Mouse (Mus musculus) small intestine, adult 2 months (tissue): ENCODE measurements around the gene Limch1. TPM values are rescaled to one million over a fixed set of nuclear protein-coding genes. Genes with fewer than 3 reads are reported as not detected.

ENCODE experiments used
- H3K27ac ChIP-seq: fragments of 200-500 bp; 2 replicates; pipeline ENCODE4 v1.5.1; 2012; ENCODE audit warnings: low read depth, low read length, control low read depth, inconsistent platforms; ENCODE audit not compliant: insufficient read depth
- H3K27me3 ChIP-seq: fragments of 200-500 bp; 2 replicates; pipeline ENCODE4 v1.6.1; 2012; ENCODE audit warnings: mild to moderate bottlenecking, moderate library complexity, low read length, inconsistent platforms; ENCODE audit not compliant: control insufficient read depth, insufficient read depth
- H3K36me3 ChIP-seq: fragments of 200-500 bp; 2 replicates; pipeline ENCODE4 v1.6.1; 2012; ENCODE audit warnings: mild to moderate bottlenecking, low read length, control low read depth, inconsistent platforms; ENCODE audit not compliant: control insufficient read depth, insufficient read depth
- H3K4me1 ChIP-seq: fragments of 200-500 bp; 2 replicates; pipeline ENCODE4 v1.6.1; 2012; ENCODE audit warnings: low read length, inconsistent platforms, mixed read lengths; ENCODE audit not compliant: control insufficient read depth, insufficient read depth, insufficient read length
- H3K4me3 ChIP-seq: fragments of 200-500 bp; 2 replicates; pipeline ENCODE4 v1.5.1; 2012; ENCODE audit warnings: low read depth, mild to moderate bottlenecking, control low read depth, inconsistent platforms, low read length, moderate library complexity
- CTCF ChIP-seq: fragments of 200-500 bp; IDR thresholded peaks from 2 replicates; pipeline ENCODE4 v1.5.1; 2012; ENCODE audit warnings: low read depth, mild to moderate bottlenecking, control low read depth, inconsistent platforms, low read length, moderate library complexity, mixed read lengths; ENCODE audit not compliant: insufficient replicate concordance, insufficient read length; ENCODE audit errors: extremely low read depth
- POLR2A ChIP-seq: fragments of 200-500 bp; IDR thresholded peaks from 2 replicates; pipeline ENCODE4 v1.6.1; 2012; ENCODE audit warnings: low read depth, mild to moderate bottlenecking, control low read depth, inconsistent platforms, low read length, moderate library complexity
- WGBS: fragments of 180-500 bp; shearing (Covaris S2); methylation state at CpG from one replicate; pipeline ENCODE4 v1.1.7; 2018; 5-methylcytosine and 5-hydroxymethylcytosine counted together
- polyA plus RNA-seq: library from polyadenylated mRNA; depleted of rRNA; stranded (reverse); fragments of >200 nt; gene quantifications from 2 replicates; pipeline ENCODE4 v1.2.3, GENCODE M21; 2012

The Limch1 gene
- polyA plus RNA-seq, 1 experiment: 1.0 TPM

GRCm38 (mm10) chr5:66786621-66787061 is 41.0 kb downstream of the Limch1 start:
- no peak overlapping the region for H3K27ac ChIP-seq
- no peak for TF ChIP-seq POLR2A
- no peaks in the 10 kb centered on the region for H3K4me1 ChIP-seq
- no peaks in the 10 kb centered on the region for H3K27me3 ChIP-seq
- H3K36me3 ChIP-seq: no peaks in the 10 kb centered on the region
- WGBS: 58% methylated on average over 8 of the region's 8 CpGs
- no peak overlapping the region for H3K4me3 ChIP-seq

- H3K4me3 ChIP-seq: no peak overlapping the region
- no peaks in the 10 kb centered on the region for H3K36me3 ChIP-seq
- 80% methylated on average over 3 of the region's 3 CpGs for WGBS
- H3K4me1 ChIP-seq: no peaks in the 10 kb centered on the region
- TF ChIP-seq POLR2A: no peak
- no peak for TF ChIP-seq CTCF
- no peak overlapping the region for H3K27ac ChIP-seq
- H3K27me3 ChIP-seq: no peaks in the 10 kb centered on the region
Observed at GRCm38 (mm10) chr5:66789041-66789440, 43.4 kb downstream of the Limch1 start.

DNA sequence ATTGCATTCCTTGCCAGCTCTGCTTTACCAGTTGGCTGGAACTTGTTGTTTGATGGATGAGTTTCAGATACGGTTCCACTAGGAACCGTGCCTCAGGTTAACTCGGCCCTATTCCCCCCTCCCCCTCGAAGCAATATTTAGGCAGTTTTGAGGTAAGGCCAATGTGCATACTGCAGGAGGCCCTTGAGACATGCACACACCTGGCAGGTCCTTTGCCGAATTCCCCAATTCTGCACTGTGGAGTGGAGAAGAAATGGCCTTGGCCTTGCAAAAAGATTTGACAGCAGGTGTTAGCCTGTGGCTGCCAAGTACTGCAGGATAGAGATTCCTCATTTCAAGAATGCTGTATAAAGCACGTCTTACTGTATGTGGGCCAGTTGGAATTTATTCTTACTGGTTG is 45.5 kb downstream of the Limch1 start:
- Histone ChIP-seq H3K36me3 (no peaks in the 10 kb centered on the region), H3K4me3 (no peak overlapping the region), H3K27ac (no peak overlapping the region), H3K4me1 (no peaks in the 10 kb centered on the region), H3K27me3 (no peaks in the 10 kb centered on the region)
- WGBS: 54% methylated on average over 6 of the region's 6 CpGs
- no peak for TF ChIP-seq POLR2A
- no peak for TF ChIP-seq CTCF

GRCm38 (mm10) chr5:66793251-66793650 is 47.6 kb downstream of the Limch1 start:
- no peak for TF ChIP-seq POLR2A
- Histone ChIP-seq H3K27ac (no peak overlapping the region), H3K4me1 (no peaks in the 10 kb centered on the region), H3K27me3 (no peaks in the 10 kb centered on the region), H3K36me3 (no peaks in the 10 kb centered on the region), H3K4me3 (no peak overlapping the region)
- 84% methylated on average over 3 of the region's 3 CpGs for WGBS

- TF ChIP-seq CTCF (no peak), POLR2A (no peak)
- H3K4me1 ChIP-seq: no peaks in the 10 kb centered on the region
- no peaks in the 10 kb centered on the region for H3K27me3 ChIP-seq
- no peak overlapping the region for H3K4me3 ChIP-seq
- 75% methylated on average over 6 of the region's 6 CpGs for WGBS
- H3K27ac ChIP-seq: no peak overlapping the region
- no peaks in the 10 kb centered on the region for H3K36me3 ChIP-seq
Observed at GRCm38 (mm10) chr5:66797326-66797725, 51.7 kb downstream of the Limch1 start.

- TF ChIP-seq CTCF: no peak
- no peak for TF ChIP-seq POLR2A
- WGBS: 47% methylated on average over 3 of the region's 3 CpGs
- Histone ChIP-seq H3K27me3 (no peaks in the 10 kb centered on the region), H3K27ac (no peak overlapping the region), H3K36me3 (no peaks in the 10 kb centered on the region), H3K4me3 (no peak overlapping the region), H3K4me1 (no peaks in the 10 kb centered on the region)
Observed at GRCm38 (mm10) chr5:66798135-66798534, 52.5 kb downstream of the Limch1 start.

DNA sequence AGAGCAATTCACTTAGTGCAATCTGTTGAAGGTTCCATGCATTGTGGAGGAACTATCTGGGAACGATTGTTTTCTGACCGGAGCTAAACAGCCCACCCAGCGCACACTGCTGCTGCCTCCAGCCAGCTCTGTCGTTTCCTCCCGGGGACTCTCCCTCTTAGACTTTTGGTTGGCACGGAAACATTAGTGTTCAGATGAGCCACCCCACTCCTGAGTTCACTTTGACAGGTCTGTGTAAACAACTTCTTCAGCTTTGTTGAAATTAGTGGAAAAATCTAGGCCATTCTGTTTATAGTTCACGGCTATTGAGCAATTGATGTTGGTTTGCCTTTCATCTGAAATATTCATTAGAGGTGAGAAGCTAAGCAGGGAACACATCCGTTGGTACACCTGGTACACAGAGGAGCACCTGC is 53.0 kb downstream of the Limch1 start:
- no peak overlapping the region for H3K27ac ChIP-seq
- H3K4me3 ChIP-seq: no peak overlapping the region
- TF ChIP-seq POLR2A: no peak
- no peaks in the 10 kb centered on the region for H3K4me1 ChIP-seq
- WGBS: 16% methylated on average over 8 of the region's 8 CpGs
- H3K27me3 ChIP-seq: no peaks in the 10 kb centered on the region
- H3K36me3 ChIP-seq: no peaks in the 10 kb centered on the region

GRCm38 (mm10) chr5:66800243-66800642 is 54.6 kb downstream of the Limch1 start:
- H3K27me3 ChIP-seq: no peaks in the 10 kb centered on the region
- WGBS: 14% methylated on average over 9 of the region's 9 CpGs
- no peak overlapping the region for H3K4me3 ChIP-seq
- no peaks in the 10 kb centered on the region for H3K36me3 ChIP-seq
- TF ChIP-seq CTCF (no peak), POLR2A (no peak)
- no peaks in the 10 kb centered on the region for H3K4me1 ChIP-seq
- H3K27ac ChIP-seq: no peak overlapping the region
